Mouse (Mus musculus): ENCODE measurements at regions not wholly inside any gene's neighbourhood (a gene's known extent, or its start where the extent isn't known, plus 50 kb on each side); places are given as distances from the start of the nearest gene placed in this dataset.

- Histone ChIP-seq H3K4me3 (replicated peaks) (no peak overlapping the region), H3K27me3 (no peaks in the 10 kb centered on the region), H3K9me3 (replicated peaks) (no peaks in the 10 kb centered on the region), H3K4me2 (replicated peaks) (no peak overlapping the region), H3K9ac (no peak overlapping the region), H3K27ac (replicated peaks) (no peak overlapping the region), H3K36me3 (no peaks in the 10 kb centered on the region), H3K4me1 (0 out of 2 replicates have a peak, but pooled peaks cover 3% of the 10 kb centered on the region)
- no peak for ATAC-seq (ENCODE audit: insufficient number of reproducible peaks, low FRiP score, low TSS enrichment, low read depth)
- 30% methylated on average over 9 of the region's 9 CpGs for WGBS
These were observed 102.3 kb upstream of the Noct start for GRCm38 (mm10) chr3:51121703-51122540.

GRCm38 (mm10) chr3:51122541-51122935 lies 101.7 kb upstream of the Noct start:
- Histone ChIP-seq H3K27me3 (no peaks in the 10 kb centered on the region), H3K4me2 (replicated peaks) (no peak overlapping the region), H3K9ac (no peak overlapping the region), H3K9me3 (replicated peaks) (no peaks in the 10 kb centered on the region), H3K36me3 (no peaks in the 10 kb centered on the region), H3K27ac (replicated peaks) (no peak overlapping the region), H3K4me1 (0 out of 2 replicates have a peak, but pooled peaks cover 3% of the 10 kb centered on the region), H3K4me3 (replicated peaks) (no peak overlapping the region)
- no peak for ATAC-seq (ENCODE audit: insufficient number of reproducible peaks, low FRiP score, low TSS enrichment, low read depth)
- WGBS = 92% methylated on average over 1 of the region's 1 CpGs

GRCm38 (mm10) chr3:51127875-51128274 lies 96.4 kb upstream of the Noct start:
- Histone ChIP-seq H3K27me3 (no peaks in the 10 kb centered on the region), H3K4me2 (replicated peaks) (no peak overlapping the region), H3K27ac (replicated peaks) (no peak overlapping the region), H3K4me3 (replicated peaks) (no peak overlapping the region), H3K4me1 (no peaks in the 10 kb centered on the region), H3K9me3 (replicated peaks) (no peaks in the 10 kb centered on the region), H3K9ac (no peak overlapping the region), H3K36me3 (no peaks in the 10 kb centered on the region)
- 71% methylated on average over 1 of the region's 1 CpGs for WGBS
- ATAC-seq (ENCODE audit: insufficient number of reproducible peaks, low FRiP score, low TSS enrichment, low read depth) = no peak

DNA sequence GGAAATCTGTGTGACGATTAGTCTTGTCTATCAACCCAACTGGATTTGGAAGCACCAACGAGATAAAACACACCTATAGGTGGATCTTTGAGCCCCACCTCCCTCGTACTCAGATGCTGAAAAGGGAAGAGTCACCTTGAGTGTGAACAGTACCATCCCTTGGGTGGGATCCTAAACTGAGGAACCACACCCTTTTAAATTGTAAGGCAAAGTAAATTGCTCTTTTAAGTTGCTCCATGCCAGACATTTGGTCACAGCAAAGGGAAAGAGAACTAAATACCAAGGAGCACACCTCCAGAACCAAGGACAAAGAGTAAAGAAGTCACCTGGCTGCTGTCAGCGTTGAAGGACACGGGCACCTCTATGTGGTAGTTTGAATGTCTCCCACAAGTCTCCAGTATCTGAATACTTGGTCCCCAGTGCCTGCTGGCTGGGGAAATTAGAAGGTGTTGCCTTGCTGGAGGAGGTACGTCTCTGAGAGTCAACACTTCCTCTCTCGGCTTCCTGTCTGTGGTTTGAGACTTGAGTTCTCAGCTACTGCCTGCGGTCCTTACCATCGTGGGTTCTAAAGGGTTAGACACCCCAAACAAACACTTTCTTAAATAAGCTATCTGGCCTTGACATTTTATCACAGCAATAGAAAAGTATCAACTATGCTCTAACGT lies 95.6 kb upstream of the Noct start:
- ATAC-seq (ENCODE audit: insufficient number of reproducible peaks, low FRiP score, low TSS enrichment, low read depth) = no peak
- WGBS = 85% methylated on average over 10 of the region's 10 CpGs

DNA sequence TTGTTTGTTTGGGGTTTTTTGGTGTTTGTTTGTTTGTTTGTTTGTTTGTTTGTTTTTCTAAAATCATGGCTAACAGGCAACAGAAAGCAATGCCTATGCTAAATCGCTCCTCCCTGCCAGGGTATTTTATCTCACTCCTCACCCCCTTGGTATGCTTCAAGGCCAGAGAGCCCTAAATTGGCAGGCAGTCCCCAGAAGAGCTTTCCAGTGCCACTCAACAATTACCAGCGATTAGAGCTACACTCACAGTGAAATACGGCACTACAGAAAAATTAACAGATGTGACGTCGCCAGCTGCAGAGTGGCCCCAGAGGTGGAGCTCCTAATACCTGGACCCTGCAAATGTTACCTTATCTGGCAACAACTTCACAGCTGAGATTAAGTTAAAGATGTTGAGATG lies 93.5 kb upstream of the Noct start:
- H3K4me1 ChIP-seq = no peaks in the 10 kb centered on the region
- no peak overlapping the region for H3K9ac ChIP-seq
- H3K27me3 ChIP-seq = no peaks in the 10 kb centered on the region
- no peak overlapping the region for H3K4me2 ChIP-seq (replicated peaks)
- H3K36me3 ChIP-seq = no peaks in the 10 kb centered on the region
- WGBS = 67% methylated on average over 5 of the region's 5 CpGs
- H3K27ac ChIP-seq (replicated peaks) = no peak overlapping the region
- no peak for ATAC-seq (ENCODE audit: insufficient number of reproducible peaks, low FRiP score, low TSS enrichment, low read depth)
- no peak overlapping the region for H3K4me3 ChIP-seq (replicated peaks)
- no peaks in the 10 kb centered on the region for H3K9me3 ChIP-seq (replicated peaks)

More for the DNA sequence above, 95.6 kb upstream of the Noct start:
- no peak overlapping the region for H3K27ac ChIP-seq (replicated peaks)
- H3K27me3 ChIP-seq = no peaks in the 10 kb centered on the region
- H3K4me3 ChIP-seq (replicated peaks) = no peak overlapping the region
- no peaks in the 10 kb centered on the region for H3K4me1 ChIP-seq
- no peak overlapping the region for H3K9ac ChIP-seq
- no peak overlapping the region for H3K4me2 ChIP-seq (replicated peaks)
- no peaks in the 10 kb centered on the region for H3K36me3 ChIP-seq
- no peaks in the 10 kb centered on the region for H3K9me3 ChIP-seq (replicated peaks)

- no peak for ATAC-seq (ENCODE audit: insufficient number of reproducible peaks, low FRiP score, low TSS enrichment, low read depth)
- no peak overlapping the region for H3K27ac ChIP-seq (replicated peaks)
These were observed 92.9 kb upstream of the Noct start for GRCm38 (mm10) chr3:51131341-51131740.

GRCm38 (mm10) chr3:51132736-51133135 lies 91.5 kb upstream of the Noct start:
- Histone ChIP-seq H3K9me3 (replicated peaks) (no peaks in the 10 kb centered on the region), H3K27me3 (no peaks in the 10 kb centered on the region), H3K27ac (replicated peaks) (no peak overlapping the region), H3K4me1 (no peaks in the 10 kb centered on the region), H3K9ac (no peak overlapping the region), H3K4me3 (replicated peaks) (no peak overlapping the region), H3K4me2 (replicated peaks) (no peak overlapping the region), H3K36me3 (no peaks in the 10 kb centered on the region)
- no peak for ATAC-seq (ENCODE audit: insufficient number of reproducible peaks, low FRiP score, low TSS enrichment, low read depth)
- WGBS = 74% methylated on average over 5 of the region's 5 CpGs

More at GRCm38 (mm10) chr3:51131341-51131740, 92.9 kb upstream of the Noct start:
- Histone ChIP-seq H3K36me3 (no peaks in the 10 kb centered on the region), H3K4me3 (replicated peaks) (no peak overlapping the region), H3K9me3 (replicated peaks) (no peaks in the 10 kb centered on the region), H3K27me3 (no peaks in the 10 kb centered on the region), H3K4me1 (no peaks in the 10 kb centered on the region), H3K4me2 (replicated peaks) (no peak overlapping the region), H3K9ac (no peak overlapping the region)
- WGBS = 56% methylated on average over 3 of the region's 3 CpGs

DNA sequence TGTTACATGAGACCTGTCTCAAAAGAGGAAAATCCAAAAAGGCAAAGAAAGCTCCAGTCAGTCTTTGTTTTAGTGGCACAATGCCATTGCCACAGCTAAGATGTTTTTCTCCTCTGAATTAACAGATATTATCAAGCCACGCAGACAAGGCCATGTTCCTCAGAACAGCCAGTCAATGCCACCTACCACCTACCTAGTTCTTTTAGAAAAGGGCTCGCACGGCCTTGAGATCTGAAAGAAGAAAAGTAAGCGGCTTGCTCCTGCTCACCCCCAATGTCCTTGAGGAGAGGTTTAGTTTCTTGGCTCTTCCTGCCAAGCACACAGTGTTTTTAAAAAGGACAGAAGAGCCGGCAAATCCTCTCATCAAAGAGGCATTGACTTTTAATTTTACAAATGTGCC lies 88.7 kb upstream of the Noct start:
- Histone ChIP-seq H3K27ac (replicated peaks) (no peak overlapping the region), H3K4me2 (replicated peaks) (no peak overlapping the region), H3K4me1 (no peaks in the 10 kb centered on the region), H3K4me3 (replicated peaks) (no peak overlapping the region), H3K9me3 (replicated peaks) (no peaks in the 10 kb centered on the region), H3K27me3 (no peaks in the 10 kb centered on the region), H3K9ac (no peak overlapping the region), H3K36me3 (no peaks in the 10 kb centered on the region)
- WGBS = 43% methylated on average over 5 of the region's 5 CpGs
- no peak for ATAC-seq (ENCODE audit: insufficient number of reproducible peaks, low FRiP score, low TSS enrichment, low read depth)

- Histone ChIP-seq H3K9ac (no peak overlapping the region), H3K4me1 (no peaks in the 10 kb centered on the region), H3K4me2 (replicated peaks) (no peak overlapping the region), H3K36me3 (no peaks in the 10 kb centered on the region), H3K9me3 (replicated peaks) (no peaks in the 10 kb centered on the region), H3K27me3 (no peaks in the 10 kb centered on the region), H3K27ac (replicated peaks) (no peak overlapping the region), H3K4me3 (replicated peaks) (no peak overlapping the region)
- WGBS = 84% methylated on average over 8 of the region's 8 CpGs
- no peak for ATAC-seq (ENCODE audit: insufficient number of reproducible peaks, low FRiP score, low TSS enrichment, low read depth)
These were observed 86.4 kb upstream of the Noct start for GRCm38 (mm10) chr3:51137730-51138312.

GRCm38 (mm10) chr3:51145985-51146384 lies 78.3 kb upstream of the Noct start:
- Histone ChIP-seq H3K36me3 (no peaks in the 10 kb centered on the region), H3K9me3 (replicated peaks) (no peaks in the 10 kb centered on the region), H3K4me2 (replicated peaks) (no peak overlapping the region), H3K27me3 (no peaks in the 10 kb centered on the region), H3K27ac (replicated peaks) (no peak overlapping the region), H3K4me1 (no peaks in the 10 kb centered on the region), H3K4me3 (replicated peaks) (no peak overlapping the region), H3K9ac (no peak overlapping the region)
- no peak for ATAC-seq (ENCODE audit: insufficient number of reproducible peaks, low FRiP score, low TSS enrichment, low read depth)
- WGBS = 70% methylated on average over 2 of the region's 2 CpGs

DNA sequence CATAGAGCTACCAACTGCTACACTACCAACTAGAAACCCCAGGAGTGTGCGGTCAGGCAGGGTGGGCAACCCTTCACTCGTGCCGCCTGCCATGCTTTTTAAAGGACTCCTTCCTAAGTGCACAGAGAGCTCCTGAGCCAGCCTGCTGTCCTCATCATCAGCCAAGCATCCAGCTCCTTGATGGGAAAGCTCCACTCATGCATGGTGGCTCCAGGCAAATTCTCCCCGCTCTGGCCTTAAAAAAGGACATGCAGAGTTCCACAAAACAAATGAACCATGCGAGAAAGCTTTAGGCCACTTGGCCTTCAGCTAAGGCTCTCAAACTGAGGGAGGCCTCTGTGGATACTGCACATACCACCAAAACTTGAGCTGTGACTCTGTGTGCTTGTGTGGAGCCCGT lies 74.2 kb upstream of the Noct start:
- peaks cover 3% of the 10 kb centered on the region; the same call in 1 of the 2 replicates for H3K4me1 ChIP-seq
- no peak overlapping the region for H3K27ac ChIP-seq (replicated peaks)
- WGBS = 72% methylated on average over 6 of the region's 6 CpGs
- H3K9me3 ChIP-seq (replicated peaks) = no peaks in the 10 kb centered on the region
- no peaks in the 10 kb centered on the region for H3K27me3 ChIP-seq
- H3K4me3 ChIP-seq (replicated peaks) = no peak overlapping the region
- no peak for ATAC-seq (ENCODE audit: insufficient number of reproducible peaks, low FRiP score, low TSS enrichment, low read depth)
- no peak overlapping the region for H3K4me2 ChIP-seq (replicated peaks)
- H3K36me3 ChIP-seq = no peaks in the 10 kb centered on the region
- no peak overlapping the region for H3K9ac ChIP-seq

Measured in embryonic facial prominence, embryonic 15.5 days (tissue).